ENCODE assay signal across 11 mouse cellular contexts in genomic region chr4:118526408-118527334, GRCm38 (mm10). TPM values are rescaled to one million over a fixed set of nuclear protein-coding genes. Genes with fewer than 3 reads are reported as not detected.
DNase-seq lines count a peak whose midpoint lies in the region; ATAC-seq and TF ChIP-seq lines count a peak whose summit lies in the region.
"Had no signal": no experiment of that assay in that cellular context is flagged by ENCODE, and none has a peak within 500 bp of the region (broad histone marks: within the 10 kb centered on the region; RNA-seq: fewer than 3 reads in every experiment).

TSS of gene 2610528J11Rik (plus strand) at chr4:118526999.

- H3K9me3 ChIP-seq in heart, embryonic 10.5 days = no peaks in the 10 kb centered on the region
- H3K9me3 ChIP-seq in intestine, embryonic 16.5 days (ENCODE audit: control insufficient read depth, low read length) = no peaks in the 10 kb centered on the region
- no peaks in the 10 kb centered on the region for H3K9me3 ChIP-seq in stomach, embryonic 14.5 days (ENCODE audit: control insufficient read depth, low read depth, low read length)
- no peaks in the 10 kb centered on the region for H3K9me3 ChIP-seq in hindbrain, embryonic 16.5 days (ENCODE audit: control insufficient read depth, low read length)

- TF ChIP-seq POLR2A in liver, adult 2 months (IDR thresholded peaks at IDR 0.05; ENCODE audit: extremely low read depth, insufficient read depth, low read length) = 0 out of 2 replicates have a peak, but pooled peaks have one; percentile 3

- DNase-seq in heart, embryonic 10.5 days (ENCODE audit: low spot score) = no peak
- no peak for DNase-seq in heart, adult 18-20 months
- DNase-seq in liver, adult 2 months (ENCODE audit: extremely low read depth, low read depth, low spot score) = peak; percentile 90
- no peak for DNase-seq in frontal cortex, postnatal 36 days (ENCODE audit: low spot score in 2 of 2)
- no peak for DNase-seq in right cerebral cortex, postnatal 14 days
- DNase-seq: cerebellum, postnatal 36 days; gastrocnemius, postnatal 36 days had no signal

- H3K27me3 ChIP-seq in heart, embryonic 10.5 days (ENCODE audit: insufficient read depth, poor library complexity, severe bottlenecking) = peaks cover 13% of the 10 kb centered on the region; the same call in 1 of the 2 replicates
- H3K27me3 ChIP-seq in intestine, embryonic 16.5 days (replicated peaks; ENCODE audit: control insufficient read depth, insufficient read depth, low read length) = no peaks in the 10 kb centered on the region
- H3K27me3 ChIP-seq in liver, adult 2 months (ENCODE audit: control insufficient read depth, insufficient read depth, low read length) = no peaks in the 10 kb centered on the region
- H3K27me3 ChIP-seq in stomach, embryonic 14.5 days (ENCODE audit: control insufficient read depth, insufficient read depth, low read length) = no peaks in the 10 kb centered on the region
- no peaks in the 10 kb centered on the region for H3K27me3 ChIP-seq in hindbrain, embryonic 16.5 days (replicated peaks; ENCODE audit: control insufficient read depth, insufficient read depth, low read length)

- peak within 1 kb of the TSS; percentile 60 for H3K4me2 ChIP-seq in intestine, embryonic 16.5 days (ENCODE audit: low read depth, low read length)
- H3K4me2 ChIP-seq in stomach, embryonic 14.5 days (replicated peaks; ENCODE audit: low read depth, low read length) = peak within 1 kb of the TSS; percentile 33
- H3K4me2 ChIP-seq in hindbrain, embryonic 16.5 days (ENCODE audit: low read length) = no peak within 1 kb of the TSS

- no peaks in the 10 kb centered on the region for H3K79me2 ChIP-seq in liver, adult 2 months (ENCODE audit: control insufficient read depth, insufficient read depth, low read length)

- peak; percentile 94 for ATAC-seq in intestine, embryonic 16.5 days
- ATAC-seq in stomach, embryonic 14.5 days (ENCODE audit: insufficient number of reproducible peaks, insufficient read depth, low FRiP score, low read depth) = peak; percentile 78
- no peak for ATAC-seq in hindbrain, embryonic 16.5 days

- peak within 1 kb of the TSS; percentile 70 for H3K9ac ChIP-seq in intestine, embryonic 16.5 days (ENCODE audit: low read depth, low read length)
- H3K9ac ChIP-seq in liver, adult 2 months (ENCODE audit: low read depth, low read length) = peak within 1 kb of the TSS; percentile 71
- H3K9ac ChIP-seq in stomach, embryonic 14.5 days (replicated peaks; ENCODE audit: low read depth, low read length) = no peak within 1 kb of the TSS
- H3K9ac ChIP-seq in hindbrain, embryonic 16.5 days (ENCODE audit: low read depth, low read length) = no peak within 1 kb of the TSS

- no peak within 1 kb of the TSS for H3K4me3 ChIP-seq in heart, embryonic 10.5 days
- H3K4me3 ChIP-seq in intestine, embryonic 16.5 days (ENCODE audit: low read length) = peak within 1 kb of the TSS; percentile 51
- H3K4me3 ChIP-seq in liver, adult 2 months (ENCODE audit: insufficient read depth, low read depth, low read length) = peak within 1 kb of the TSS; percentile 73
- peak within 1 kb of the TSS; percentile 16 for H3K4me3 ChIP-seq in stomach, embryonic 14.5 days (ENCODE audit: low read depth, low read length)
- H3K4me3 ChIP-seq in hindbrain, embryonic 16.5 days (ENCODE audit: low read length) = no peak within 1 kb of the TSS
- H3K4me3 ChIP-seq: left cerebral cortex, adult 2 months had no signal

- H3K27ac ChIP-seq in heart, embryonic 10.5 days = peak within 1 kb of the TSS; percentile 10; the same call in 1 of the 2 replicates
- peak within 1 kb of the TSS; percentile 94 for H3K27ac ChIP-seq in intestine, embryonic 16.5 days (ENCODE audit: low read length)
- peak within 1 kb of the TSS; percentile 94 for H3K27ac ChIP-seq in liver, adult 2 months (replicated peaks; ENCODE audit: insufficient read depth, low read depth, low read length)
- H3K27ac ChIP-seq in stomach, embryonic 14.5 days (ENCODE audit: low read length) = peak within 1 kb of the TSS; percentile 67
- no peak within 1 kb of the TSS for H3K27ac ChIP-seq in hindbrain, embryonic 16.5 days (ENCODE audit: low read depth, low read length)
- H3K27ac ChIP-seq: left cerebral cortex, adult 2 months had no signal

- no peaks in the 10 kb centered on the region for H3K36me3 ChIP-seq in heart, embryonic 10.5 days
- H3K36me3 ChIP-seq in intestine, embryonic 16.5 days (ENCODE audit: control insufficient read depth, insufficient read depth, low read length) = no peaks in the 10 kb centered on the region
- no peaks in the 10 kb centered on the region for H3K36me3 ChIP-seq in liver, adult 2 months (ENCODE audit: control insufficient read depth, insufficient read depth, low read length)
- no peaks in the 10 kb centered on the region for H3K36me3 ChIP-seq in stomach, embryonic 14.5 days (ENCODE audit: control insufficient read depth, insufficient read depth, low read length)
- no peaks in the 10 kb centered on the region for H3K36me3 ChIP-seq in hindbrain, embryonic 16.5 days (ENCODE audit: control insufficient read depth, insufficient read depth, low read length)

- WGBS in heart, embryonic 10.5 days = 29% methylated on average over 17 of the region's 17 CpGs
- 32% methylated on average over 17 of the region's 17 CpGs for WGBS in intestine, embryonic 16.5 days
- WGBS in liver, adult 2 months = 22% methylated on average over 17 of the region's 17 CpGs
- 30% methylated on average over 17 of the region's 17 CpGs for WGBS in stomach, embryonic 14.5 days
- WGBS in hindbrain, embryonic 16.5 days = 44% methylated on average over 17 of the region's 17 CpGs

- peaks cover 15% of the 10 kb centered on the region for H3K4me1 ChIP-seq in heart, embryonic 10.5 days
- peaks cover 12% of the 10 kb centered on the region for H3K4me1 ChIP-seq in intestine, embryonic 16.5 days (ENCODE audit: control insufficient read depth, insufficient read depth, low read length)
- peaks cover 8% of the 10 kb centered on the region for H3K4me1 ChIP-seq in liver, adult 2 months (ENCODE audit: control insufficient read depth, insufficient read depth, low read length)
- H3K4me1 ChIP-seq in stomach, embryonic 14.5 days (ENCODE audit: control insufficient read depth, insufficient read depth, low read length) = no peaks in the 10 kb centered on the region
- H3K4me1 ChIP-seq in hindbrain, embryonic 16.5 days (ENCODE audit: control insufficient read depth, insufficient read depth, low read depth, low read length) = no peaks in the 10 kb centered on the region

- no peak for TF ChIP-seq CTCF in liver, adult 2 months (IDR thresholded peaks at IDR 0.05; ENCODE audit: low read depth, low read length)

RNA-seq across cellular contexts. Expression of gene 2610528J11Rik, which starts in this region (rescaled TPM):
- 0.70 and 1.7 TPM in 2 replicates for polyA plus RNA-seq in heart, embryonic 10.5 days (2016; fragmentation: Nextera tagmentation; extraction: Ambion mirVana)
- not detected for total RNA-seq in heart, adult 18-20 months (2021)
- polyA plus RNA-seq in intestine, embryonic 16.5 days (2015; fragmentation: Nextera tagmentation; extraction: Ambion mirVana) = 104 and 121 TPM in 2 replicates
- total RNA-seq in liver, adult 2 months (2014; rRNA removed) = 19.8 and 21.5 TPM in 2 replicates
- 52.6 and 54.6 TPM in 2 replicates for polyA plus RNA-seq in liver, adult 2 months (2012; rRNA removed)
- polyA plus RNA-seq in stomach, embryonic 14.5 days (2014; fragmentation: Nextera tagmentation; extraction: Ambion mirVana) = 17.9 and 18.3 TPM in 2 replicates
- not detected in 2 replicates for polyA plus RNA-seq in hindbrain, embryonic 16.5 days (2015; fragmentation: Nextera tagmentation; extraction: Ambion mirVana)
- total RNA-seq: gastrocnemius, postnatal 36 days; left cerebral cortex, adult 2 months had no signal

Comparison
In these comparisons a context has a peak if more than half of its experiments do, and no peak if none do; other contexts are left out.
1. RNA of gene 2610528J11Rik (total RNA-seq): 19.8 to 21.5 TPM in liver, adult 2 months; not detected in heart, adult 18-20 months; every median in the first group is over 10 times any median in the second.
2. H3K4me3 ChIP-seq: peak in intestine, embryonic 16.5 days (single experiment), liver, adult 2 months (single experiment) and stomach, embryonic 14.5 days (single experiment); none in heart, embryonic 10.5 days (single experiment) and hindbrain, embryonic 16.5 days (single experiment).
3. H3K9ac ChIP-seq: peak in intestine, embryonic 16.5 days (single experiment) and liver, adult 2 months (single experiment); none in stomach, embryonic 14.5 days (single experiment) and hindbrain, embryonic 16.5 days (single experiment).